15 mouse cellular contexts compared by ENCODE assay signal in the genomic region with DNA sequence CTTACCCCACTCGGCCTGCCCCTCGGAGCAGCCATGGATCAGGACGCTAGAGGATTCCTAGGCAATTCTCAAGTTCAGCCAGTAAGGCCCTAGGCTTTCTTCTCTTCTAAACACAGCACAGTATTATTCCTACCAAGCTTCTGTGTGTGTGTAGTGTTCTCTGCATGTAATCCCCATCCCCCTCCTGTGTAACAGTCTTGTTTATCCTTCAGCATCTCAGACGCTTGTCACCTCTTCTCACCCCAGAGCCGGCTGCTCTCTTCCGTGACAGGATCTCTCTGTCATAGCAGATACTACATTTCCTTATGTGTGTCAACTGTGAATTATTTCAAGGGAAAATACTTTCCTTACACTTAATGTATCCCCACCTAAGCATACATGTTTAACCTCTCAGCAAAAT. TPM values are rescaled to one million over a fixed set of nuclear protein-coding genes. Genes with fewer than 3 reads are reported as not detected.
DNase-seq lines count a peak whose midpoint lies in the region; ATAC-seq lines count a peak whose summit lies in the region.
"Had no signal": no experiment of that assay in that cellular context is flagged by ENCODE, and none has a peak within 500 bp of the region (broad histone marks: within the 10 kb centered on the region; RNA-seq: fewer than 3 reads in every experiment).

No protein-coding gene starts in this region.

- no peak overlapping the region for H3K4me2 ChIP-seq in kidney, embryonic 16.5 days (replicated peaks; ENCODE audit: low read depth, low read length)
- 0 out of 2 replicates have a peak overlapping the region, but pooled peaks have one; percentile 3 for H3K4me2 ChIP-seq in hindbrain, embryonic 12.5 days (replicated peaks)
- H3K4me2 ChIP-seq in midbrain, embryonic 14.5 days (ENCODE audit: low read length) = no peak overlapping the region
- H3K4me2 ChIP-seq in stomach, embryonic 15.5 days = no peak overlapping the region
- H3K4me2 ChIP-seq: limb, embryonic 12.5 days had no signal

- no peak overlapping the region for H3K27ac ChIP-seq in kidney, embryonic 16.5 days (ENCODE audit: low read length)
- H3K27ac ChIP-seq in hindbrain, embryonic 12.5 days = peak overlapping the region; percentile 52; the same call in 1 of the 2 replicates
- H3K27ac ChIP-seq in midbrain, embryonic 14.5 days (replicated peaks; ENCODE audit: low read depth, low read length) = peak overlapping the region; percentile 15; the same call in 1 of the 2 replicates
- H3K27ac ChIP-seq in stomach, embryonic 15.5 days = peak overlapping the region; percentile 51; the same call in 1 of the 2 replicates
- H3K27ac ChIP-seq: limb, embryonic 12.5 days had no signal

- ATAC-seq in kidney, embryonic 16.5 days (ENCODE audit: low FRiP score, low TSS enrichment) = 0 out of 2 replicates have a peak, but pooled peaks have one; percentile 31
- peak; percentile 30; the same call in 1 of the 2 replicates for ATAC-seq in hindbrain, embryonic 12.5 days (ENCODE audit: low FRiP score)
- no peak for ATAC-seq in midbrain, embryonic 14.5 days (ENCODE audit: low FRiP score, low TSS enrichment)
- ATAC-seq in stomach, embryonic 15.5 days (ENCODE audit: insufficient read depth, low FRiP score, low read depth) = no peak

- H3K9ac ChIP-seq in kidney, embryonic 16.5 days (replicated peaks; ENCODE audit: low read length) = no peak overlapping the region
- no peak overlapping the region for H3K9ac ChIP-seq in hindbrain, embryonic 12.5 days
- H3K9ac ChIP-seq in midbrain, embryonic 14.5 days (replicated peaks; ENCODE audit: low read length) = no peak overlapping the region
- H3K9ac ChIP-seq in stomach, embryonic 15.5 days = no peak overlapping the region
- H3K9ac ChIP-seq: limb, embryonic 12.5 days had no signal

- DNase-seq in kidney, adult 9 months = no peak
- peak; percentile 38 for DNase-seq in midbrain, embryonic 14.5 days
- DNase-seq in urinary bladder, postnatal 4 days (ENCODE audit: low spot score in 2 of 2) = no peak
- DNase-seq in cerebellum, postnatal 36 days = no peak
- no peak for DNase-seq in frontal cortex, postnatal 25 days (ENCODE audit: low spot score in 2 of 2)
- DNase-seq: cerebellum, adult 9-11 months; heart, adult 18-20 months; heart, postnatal 14 days; layer of hippocampus, postnatal 36 days; lung, adult 2 months; right cerebral cortex, postnatal 14 days had no signal

- no peaks in the 10 kb centered on the region for H3K9me3 ChIP-seq in kidney, embryonic 16.5 days (ENCODE audit: low read length)
- H3K9me3 ChIP-seq in hindbrain, embryonic 12.5 days (replicated peaks) = no peaks in the 10 kb centered on the region
- no peaks in the 10 kb centered on the region for H3K9me3 ChIP-seq in midbrain, embryonic 14.5 days (ENCODE audit: control insufficient read depth, low read length)
- H3K9me3 ChIP-seq in stomach, embryonic 15.5 days = no peaks in the 10 kb centered on the region
- H3K9me3 ChIP-seq: limb, embryonic 12.5 days had no signal

- H3K4me1 ChIP-seq in kidney, embryonic 16.5 days (ENCODE audit: insufficient read depth, low read length) = peaks cover 24% of the 10 kb centered on the region
- peaks cover 21% of the 10 kb centered on the region for H3K4me1 ChIP-seq in hindbrain, embryonic 12.5 days
- peaks cover 5% of the 10 kb centered on the region; the same call in 1 of the 2 replicates for H3K4me1 ChIP-seq in midbrain, embryonic 14.5 days (ENCODE audit: control insufficient read depth, insufficient read depth, low read length)
- peaks cover 6% of the 10 kb centered on the region for H3K4me1 ChIP-seq in stomach, embryonic 15.5 days

- 0 out of 2 replicates have a peak, but pooled peaks cover 2% of the 10 kb centered on the region for H3K36me3 ChIP-seq in kidney, embryonic 16.5 days (ENCODE audit: insufficient read depth, low read length)
- peaks cover 14% of the 10 kb centered on the region; the same call in 1 of the 2 replicates for H3K36me3 ChIP-seq in hindbrain, embryonic 12.5 days
- H3K36me3 ChIP-seq in midbrain, embryonic 14.5 days (ENCODE audit: control insufficient read depth, insufficient read depth, low read length) = 0 out of 2 replicates have a peak, but pooled peaks cover 3% of the 10 kb centered on the region
- peaks cover 7% of the 10 kb centered on the region; the same call in 1 of the 2 replicates for H3K36me3 ChIP-seq in stomach, embryonic 15.5 days

- WGBS in kidney, embryonic 16.5 days = 40% methylated on average over 6 of the region's 6 CpGs
- 71% methylated on average over 6 of the region's 6 CpGs for WGBS in hindbrain, embryonic 12.5 days
- 57% methylated on average over 6 of the region's 6 CpGs for WGBS in midbrain, embryonic 14.5 days
- 50% methylated on average over 6 of the region's 6 CpGs for WGBS in stomach, embryonic 15.5 days

- H3K27me3 ChIP-seq in kidney, embryonic 16.5 days (ENCODE audit: insufficient read depth, low read length) = no peaks in the 10 kb centered on the region
- no peaks in the 10 kb centered on the region for H3K27me3 ChIP-seq in hindbrain, embryonic 12.5 days
- no peaks in the 10 kb centered on the region for H3K27me3 ChIP-seq in midbrain, embryonic 14.5 days (ENCODE audit: control insufficient read depth, insufficient read depth, low read length)
- H3K27me3 ChIP-seq in stomach, embryonic 15.5 days (replicated peaks) = no peaks in the 10 kb centered on the region
- H3K27me3 ChIP-seq: limb, embryonic 12.5 days had no signal

- no peak overlapping the region for H3K4me3 ChIP-seq in kidney, embryonic 16.5 days (ENCODE audit: low read length)
- H3K4me3 ChIP-seq in hindbrain, embryonic 12.5 days = no peak overlapping the region
- no peak overlapping the region for H3K4me3 ChIP-seq in midbrain, embryonic 14.5 days (replicated peaks; ENCODE audit: low read depth, low read length)
- no peak overlapping the region for H3K4me3 ChIP-seq in stomach, embryonic 15.5 days (replicated peaks)
- H3K4me3 ChIP-seq: limb, embryonic 12.5 days had no signal

RNA-seq across cellular contexts. Expression of gene Ick, which starts 17.0 kb away (rescaled TPM):
- polyA plus RNA-seq in kidney, embryonic 16.5 days (2015; fragmentation: Nextera tagmentation; extraction: Ambion mirVana) = 21.7 and 24.5 TPM in 2 replicates
- 38.1 and 40.0 TPM in 2 replicates for polyA plus RNA-seq in hindbrain, embryonic 12.5 days (2016; fragmentation: Nextera tagmentation; extraction: Ambion mirVana)
- polyA plus RNA-seq in midbrain, embryonic 14.5 days (2014; fragmentation: Nextera tagmentation; extraction: Ambion mirVana) = 41.3 and 46.2 TPM in 2 replicates
- 20.8 and 25.9 TPM in 2 replicates for polyA plus RNA-seq in stomach, embryonic 15.5 days (2015; fragmentation: Nextera tagmentation; extraction: Ambion mirVana)

RNA-seq across cellular contexts. Expression of gene Fbxo9, which starts 17.1 kb away (rescaled TPM):
- 44.3 and 45.2 TPM in 2 replicates for polyA plus RNA-seq in kidney, embryonic 16.5 days (2015; fragmentation: Nextera tagmentation; extraction: Ambion mirVana)
- polyA plus RNA-seq in hindbrain, embryonic 12.5 days (2016; fragmentation: Nextera tagmentation; extraction: Ambion mirVana) = 42.0 and 43.1 TPM in 2 replicates
- 66.6 and 71.2 TPM in 2 replicates for polyA plus RNA-seq in midbrain, embryonic 14.5 days (2014; fragmentation: Nextera tagmentation; extraction: Ambion mirVana)
- polyA plus RNA-seq in stomach, embryonic 15.5 days (2015; fragmentation: Nextera tagmentation; extraction: Ambion mirVana) = 44.1 and 46.1 TPM in 2 replicates

RNA-seq across cellular contexts. Expression of gene Gsta4, which starts 56.6 kb away (rescaled TPM):
- polyA plus RNA-seq in kidney, embryonic 16.5 days (2015; fragmentation: Nextera tagmentation; extraction: Ambion mirVana) = 134 and 150 TPM in 2 replicates
- 51.5 and 53.6 TPM in 2 replicates for polyA plus RNA-seq in hindbrain, embryonic 12.5 days (2016; fragmentation: Nextera tagmentation; extraction: Ambion mirVana)
- 11.1 and 15.5 TPM in 2 replicates for polyA plus RNA-seq in midbrain, embryonic 14.5 days (2014; fragmentation: Nextera tagmentation; extraction: Ambion mirVana)
- 433 and 454 TPM in 2 replicates for polyA plus RNA-seq in stomach, embryonic 15.5 days (2015; fragmentation: Nextera tagmentation; extraction: Ambion mirVana)

Comparison
In these comparisons a context has a peak if more than half of its experiments do, and no peak if none do; other contexts are left out.
1. ATAC-seq: peak in kidney, embryonic 16.5 days (single experiment) and hindbrain, embryonic 12.5 days (single experiment); none in midbrain, embryonic 14.5 days (single experiment) and stomach, embryonic 15.5 days (single experiment).